Mouse (Mus musculus): ENCODE data around the gene Eif2ak4. TPM values are rescaled to one million over a fixed set of nuclear protein-coding genes. Genes with fewer than 3 reads are reported as not detected.
A peak's percentile ranks its signal among the peaks of the same experiment; 100 is the strongest.

The Eif2ak4 gene
- polyA plus RNA-seq, 1 experiment from 2014 or later, result 14.7 TPM

DNA sequence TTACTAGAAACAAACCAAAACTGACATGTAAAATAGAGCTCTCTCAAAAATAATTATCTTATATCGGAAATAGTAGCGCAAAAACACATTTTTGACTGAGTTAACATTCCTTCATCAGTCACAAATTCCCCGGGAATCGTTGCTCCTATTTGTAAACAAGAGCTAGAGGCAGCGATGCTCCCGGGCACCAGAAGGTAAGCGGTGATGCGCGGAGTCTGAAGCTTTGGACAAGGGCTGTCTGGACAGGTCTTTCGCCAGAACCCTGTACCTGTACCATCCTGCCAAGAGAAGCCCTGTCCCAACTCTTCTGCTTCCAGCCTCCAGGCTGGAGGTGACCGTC is 15.9 kb upstream of the Eif2ak4 start:
- Histone ChIP-seq H3K27ac (ENCODE audit: low read depth, low read length) (no peak overlapping the region), H3K9me3 (ENCODE audit: control insufficient read depth, low read length) (no peaks in the 10 kb centered on the region), H3K9ac (ENCODE audit: low read depth, low read length) (peak overlapping the region; percentile 58; the same call in 1 of the 2 replicates), H3K4me2 (replicated peaks; ENCODE audit: low read depth, low read length) (peak overlapping the region; percentile 96), H3K4me3 (ENCODE audit: low read length) (peak overlapping the region; percentile 54), H3K27me3 (ENCODE audit: control insufficient read depth, insufficient read depth, low read length) (peaks cover 15% of the 10 kb centered on the region), H3K36me3 (ENCODE audit: control insufficient read depth, insufficient read depth, low read length) (no peaks in the 10 kb centered on the region), H3K4me1 (ENCODE audit: control insufficient read depth, insufficient read depth, low read length) (peaks cover 12% of the 10 kb centered on the region; the same call in 1 of the 2 replicates)
- no peak for ATAC-seq (ENCODE audit: low FRiP score, low TSS enrichment)
- 7% methylated on average over 11 of the region's 11 CpGs for WGBS

DNA sequence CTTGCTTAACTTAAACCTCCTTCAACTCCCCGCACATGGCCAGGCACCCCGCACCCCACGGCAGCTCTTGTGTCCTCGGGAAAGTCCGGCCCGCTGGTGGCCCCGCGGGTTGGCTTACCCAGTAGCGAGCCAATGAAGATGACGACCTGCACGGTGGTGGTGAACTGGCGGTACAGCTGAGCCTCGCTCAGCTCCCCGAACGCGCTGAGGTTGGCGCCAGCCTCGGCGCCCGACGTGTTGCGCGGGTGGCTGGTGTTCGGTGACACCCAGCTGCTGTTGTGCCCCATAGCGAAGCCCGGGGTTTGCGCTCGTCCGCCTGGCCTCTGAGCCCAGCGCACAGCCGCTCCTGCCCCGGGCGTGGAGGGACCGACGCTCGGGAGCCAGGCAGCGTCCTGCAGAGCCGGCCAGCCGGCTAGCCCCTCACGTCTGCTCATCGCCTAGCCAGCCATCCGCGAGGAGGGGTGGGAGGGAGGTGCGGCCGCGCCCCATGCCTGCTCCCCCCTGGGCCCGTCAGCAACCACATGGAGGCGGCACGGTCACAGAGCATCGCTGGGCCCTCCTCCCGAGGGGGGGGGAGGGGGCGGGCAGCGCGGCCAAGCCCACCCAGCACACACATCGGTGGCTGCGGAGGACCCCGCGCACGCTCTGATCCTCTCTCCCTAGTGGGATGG is 15.4 kb upstream of the Eif2ak4 start, which contains the start of gene Gpr176:
Gpr176 (minus strand) TSS at position 519 of the 671 bp plus-strand sequence.
- H3K4me1 ChIP-seq (ENCODE audit: control insufficient read depth, insufficient read depth, low read length), result peaks cover 12% of the 10 kb centered on the region; the same call in 1 of the 2 replicates
- H3K27ac ChIP-seq (ENCODE audit: low read depth, low read length), result no peak within 1 kb of the TSS

DNA sequence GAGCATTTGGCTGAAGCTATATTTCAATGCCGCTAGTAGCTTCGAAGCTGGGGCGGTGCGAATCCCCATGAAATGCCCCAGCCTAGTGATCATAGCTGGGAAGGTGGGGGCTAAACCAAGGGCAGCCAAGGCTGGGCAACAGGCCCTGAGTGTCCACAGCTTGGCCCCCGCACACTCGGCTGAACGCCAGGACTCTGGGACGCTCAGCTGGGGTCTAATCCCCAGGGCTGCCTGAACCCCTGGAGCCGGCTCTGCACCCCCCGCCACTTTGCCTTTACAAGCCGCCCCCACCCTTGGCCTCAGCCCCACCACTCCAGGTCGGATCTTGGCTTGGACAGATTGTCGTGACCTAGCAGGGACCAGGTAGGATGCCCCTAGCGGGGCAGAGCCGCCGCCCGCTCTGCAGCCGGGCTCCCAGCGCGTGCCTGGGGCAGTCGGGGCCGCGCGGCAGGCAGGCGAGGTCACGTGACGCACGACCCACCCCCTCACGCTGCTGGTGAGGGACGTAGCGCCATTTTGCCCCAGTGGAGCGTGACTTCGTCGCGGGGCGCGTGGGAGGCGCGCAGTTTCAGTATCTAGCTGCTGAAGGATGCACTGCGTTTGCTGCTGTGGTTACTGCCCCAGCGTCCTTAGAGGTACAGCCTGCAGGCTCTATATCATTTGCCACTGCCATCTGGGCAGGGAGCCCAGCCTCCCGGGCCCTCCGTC is 14.7 kb upstream of the Eif2ak4 start:
- H3K27ac ChIP-seq (ENCODE audit: low read depth, low read length), result no peak overlapping the region
- peaks cover 12% of the 10 kb centered on the region; the same call in 1 of the 2 replicates for H3K4me1 ChIP-seq (ENCODE audit: control insufficient read depth, insufficient read depth, low read length)
- no peaks in the 10 kb centered on the region for H3K9me3 ChIP-seq (ENCODE audit: control insufficient read depth, low read length)
- peak overlapping the region; percentile 96 for H3K4me2 ChIP-seq (replicated peaks; ENCODE audit: low read depth, low read length)
- peak overlapping the region; percentile 58 for H3K9ac ChIP-seq (ENCODE audit: low read depth, low read length)
- peak overlapping the region; percentile 54 for H3K4me3 ChIP-seq (ENCODE audit: low read length)
- 3% methylated on average over 42 of the region's 43 CpGs for WGBS
- H3K36me3 ChIP-seq (ENCODE audit: control insufficient read depth, insufficient read depth, low read length), result no peaks in the 10 kb centered on the region
- ATAC-seq (ENCODE audit: low FRiP score, low TSS enrichment), result peak; percentile 93
- peaks cover 16% of the 10 kb centered on the region for H3K27me3 ChIP-seq (ENCODE audit: control insufficient read depth, insufficient read depth, low read length)

More for the DNA sequence above, 15.4 kb upstream of the Eif2ak4 start, which contains the start of gene Gpr176:
- Histone ChIP-seq H3K36me3 (ENCODE audit: control insufficient read depth, insufficient read depth, low read length) (no peaks in the 10 kb centered on the region), H3K4me3 (ENCODE audit: low read length) (peak within 1 kb of the TSS; percentile 54), H3K9me3 (ENCODE audit: control insufficient read depth, low read length) (no peaks in the 10 kb centered on the region), H3K27me3 (ENCODE audit: control insufficient read depth, insufficient read depth, low read length) (peaks cover 15% of the 10 kb centered on the region), H3K4me2 (replicated peaks; ENCODE audit: low read depth, low read length) (peak within 1 kb of the TSS; percentile 96), H3K9ac (ENCODE audit: low read depth, low read length) (peak within 1 kb of the TSS; percentile 58)
- ATAC-seq (ENCODE audit: low FRiP score, low TSS enrichment), result peak; percentile 76
- under 1% methylated on average over 54 of the region's 59 CpGs for WGBS

DNA sequence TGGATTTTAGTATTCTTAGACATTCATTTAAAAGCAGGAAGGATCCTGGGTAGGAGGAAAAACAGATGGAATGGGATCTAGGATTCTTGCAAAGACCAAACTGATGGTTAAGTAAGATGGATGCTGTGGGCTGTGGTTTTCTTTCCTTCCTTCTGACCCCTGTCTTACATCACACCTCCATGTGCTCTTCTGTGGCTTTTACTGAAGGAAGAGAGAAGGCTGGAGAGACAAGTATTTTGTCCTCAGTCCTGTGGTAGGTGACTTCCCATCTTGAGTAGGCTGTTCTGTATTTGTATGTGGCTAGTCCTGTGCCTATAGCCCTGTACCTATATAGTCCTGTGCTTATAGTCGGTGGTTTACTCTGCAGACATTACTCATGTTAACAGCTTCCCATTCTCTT is 12.9 kb upstream of the Eif2ak4 start:
- H3K36me3 ChIP-seq (ENCODE audit: control insufficient read depth, insufficient read depth, low read length), result no peaks in the 10 kb centered on the region
- H3K4me2 ChIP-seq (replicated peaks; ENCODE audit: low read depth, low read length), result no peak overlapping the region
- H3K4me1 ChIP-seq (ENCODE audit: control insufficient read depth, insufficient read depth, low read length), result peaks cover 12% of the 10 kb centered on the region; the same call in 1 of the 2 replicates
- no peak overlapping the region for H3K27ac ChIP-seq (ENCODE audit: low read depth, low read length)
- 74% methylated on average over 1 of the region's 1 CpGs for WGBS
- H3K27me3 ChIP-seq (ENCODE audit: control insufficient read depth, insufficient read depth, low read length), result peaks cover 18% of the 10 kb centered on the region
- no peak overlapping the region for H3K4me3 ChIP-seq (ENCODE audit: low read length)
- ATAC-seq (ENCODE audit: low FRiP score, low TSS enrichment), result no peak
- no peak overlapping the region for H3K9ac ChIP-seq (ENCODE audit: low read depth, low read length)
- H3K9me3 ChIP-seq (ENCODE audit: control insufficient read depth, low read length), result no peaks in the 10 kb centered on the region

DNA sequence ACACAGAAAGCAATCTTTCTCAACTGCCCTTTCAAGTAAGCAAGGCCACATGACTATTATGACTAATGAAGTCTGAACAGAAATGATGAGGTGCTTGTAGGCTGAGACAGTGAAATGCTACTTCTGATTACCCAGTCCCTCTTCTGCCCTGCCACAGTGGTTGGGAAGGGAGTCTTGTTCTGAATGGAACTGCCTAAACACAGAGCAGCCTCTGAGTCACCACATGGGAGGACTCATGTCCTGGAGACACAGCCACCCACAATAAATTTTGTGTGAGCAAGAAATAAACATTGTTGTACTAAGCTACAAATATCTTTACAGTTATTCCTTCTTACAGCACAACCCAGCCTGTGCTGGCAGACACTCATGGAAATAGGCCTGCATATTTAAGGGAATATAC is 12.5 kb upstream of the Eif2ak4 start:
- Histone ChIP-seq H3K27me3 (ENCODE audit: control insufficient read depth, insufficient read depth, low read length) (peaks cover 18% of the 10 kb centered on the region), H3K9me3 (ENCODE audit: control insufficient read depth, low read length) (no peaks in the 10 kb centered on the region), H3K27ac (ENCODE audit: low read depth, low read length) (no peak overlapping the region), H3K36me3 (ENCODE audit: control insufficient read depth, insufficient read depth, low read length) (no peaks in the 10 kb centered on the region), H3K4me1 (ENCODE audit: control insufficient read depth, insufficient read depth, low read length) (peaks cover 12% of the 10 kb centered on the region; the same call in 1 of the 2 replicates), H3K4me2 (replicated peaks; ENCODE audit: low read depth, low read length) (no peak overlapping the region), H3K4me3 (ENCODE audit: low read length) (no peak overlapping the region), H3K9ac (ENCODE audit: low read depth, low read length) (no peak overlapping the region)
- ATAC-seq (ENCODE audit: low FRiP score, low TSS enrichment), result no peak

DNA sequence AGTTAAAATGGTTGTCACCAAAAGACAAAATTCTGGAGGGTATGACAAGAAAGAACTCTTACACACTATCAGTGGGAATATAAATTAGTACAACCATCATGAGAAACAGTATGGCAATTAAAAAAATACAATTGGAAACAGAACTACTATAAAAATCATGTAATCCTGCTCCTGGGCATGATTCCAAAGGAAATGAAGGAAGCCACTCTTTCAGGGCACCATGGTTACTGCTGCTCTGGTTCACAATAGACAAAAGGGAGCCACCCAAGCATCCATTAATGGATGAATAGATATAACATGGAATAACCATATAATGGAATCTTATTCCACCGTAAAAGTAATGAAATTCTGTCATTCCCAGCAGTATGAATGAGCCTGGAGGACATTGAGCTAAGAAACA is 8.7 kb upstream of the Eif2ak4 start:
- no peak overlapping the region for H3K9ac ChIP-seq (ENCODE audit: low read depth, low read length)
- no peaks in the 10 kb centered on the region for H3K36me3 ChIP-seq (ENCODE audit: control insufficient read depth, insufficient read depth, low read length)
- 65% methylated on average over 1 of the region's 1 CpGs for WGBS
- no peak overlapping the region for H3K4me2 ChIP-seq (replicated peaks; ENCODE audit: low read depth, low read length)
- H3K27ac ChIP-seq (ENCODE audit: low read depth, low read length), result no peak overlapping the region
- H3K27me3 ChIP-seq (ENCODE audit: control insufficient read depth, insufficient read depth, low read length), result peaks cover 2% of the 10 kb centered on the region; the same call in 1 of the 2 replicates
- ATAC-seq (ENCODE audit: low FRiP score, low TSS enrichment), result no peak
- H3K4me1 ChIP-seq (ENCODE audit: control insufficient read depth, insufficient read depth, low read length), result no peaks in the 10 kb centered on the region
- H3K9me3 ChIP-seq (ENCODE audit: control insufficient read depth, low read length), result no peaks in the 10 kb centered on the region
- no peak overlapping the region for H3K4me3 ChIP-seq (ENCODE audit: low read length)

DNA sequence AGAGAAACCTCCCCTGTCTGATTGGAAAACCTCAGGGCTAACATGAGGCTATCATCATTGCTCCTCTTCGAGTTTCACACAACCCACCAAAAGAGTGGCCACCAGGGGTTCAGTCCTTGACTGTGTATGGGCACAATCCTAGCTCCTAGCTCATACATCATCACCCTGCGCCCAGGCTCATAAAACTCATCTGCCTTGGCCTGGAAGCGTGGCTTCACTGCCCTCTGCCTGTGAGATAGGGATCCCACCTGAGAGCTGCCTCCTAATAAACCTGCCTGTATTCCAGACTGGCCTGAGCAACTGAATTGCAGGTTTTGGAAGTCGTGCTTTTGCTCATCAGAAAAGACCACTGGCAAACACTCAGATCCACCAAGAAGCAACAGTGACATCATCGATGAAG is 5.0 kb upstream of the Eif2ak4 start:
- 0 out of 2 replicates have a peak, but pooled peaks cover 6% of the 10 kb centered on the region for H3K4me1 ChIP-seq (ENCODE audit: control insufficient read depth, insufficient read depth, low read length)
- no peak overlapping the region for H3K4me2 ChIP-seq (replicated peaks; ENCODE audit: low read depth, low read length)
- WGBS, result 75% methylated on average over 5 of the region's 5 CpGs
- H3K9me3 ChIP-seq (ENCODE audit: control insufficient read depth, low read length), result no peaks in the 10 kb centered on the region
- H3K4me3 ChIP-seq (ENCODE audit: low read length), result no peak overlapping the region
- H3K27me3 ChIP-seq (ENCODE audit: control insufficient read depth, insufficient read depth, low read length), result peaks cover 2% of the 10 kb centered on the region; the same call in 1 of the 2 replicates
- H3K36me3 ChIP-seq (ENCODE audit: control insufficient read depth, insufficient read depth, low read length), result no peaks in the 10 kb centered on the region
- no peak overlapping the region for H3K9ac ChIP-seq (ENCODE audit: low read depth, low read length)
- no peak overlapping the region for H3K27ac ChIP-seq (ENCODE audit: low read depth, low read length)
- ATAC-seq (ENCODE audit: low FRiP score, low TSS enrichment), result no peak

DNA sequence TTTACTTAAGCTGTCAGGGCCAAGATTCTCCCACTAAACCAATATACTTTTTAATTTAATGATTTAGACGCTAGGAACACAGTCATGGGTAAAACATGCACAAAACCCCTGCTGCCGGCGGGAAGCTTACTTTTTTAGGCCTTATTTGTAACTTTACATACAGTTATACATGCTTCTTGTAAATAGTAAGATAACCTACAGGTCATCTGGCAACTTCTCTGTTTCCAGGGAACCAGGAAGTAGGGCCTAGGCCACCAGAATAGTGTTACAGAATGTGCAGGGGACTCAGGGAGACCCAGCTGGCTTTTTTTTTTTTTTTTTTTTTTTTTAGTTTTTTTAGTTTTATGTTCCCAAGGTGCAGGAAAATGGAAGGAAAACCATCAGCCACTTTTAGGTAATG is 1.2 kb downstream of the Eif2ak4 start:
- H3K4me2 ChIP-seq (replicated peaks; ENCODE audit: low read depth, low read length), result peak overlapping the region; percentile 63
- H3K4me3 ChIP-seq (ENCODE audit: low read length), result peak overlapping the region; percentile 57
- no peak for ATAC-seq (ENCODE audit: low FRiP score, low TSS enrichment)
- H3K4me1 ChIP-seq (ENCODE audit: control insufficient read depth, insufficient read depth, low read length), result peaks cover 14% of the 10 kb centered on the region; the same call in 1 of the 2 replicates
- H3K27me3 ChIP-seq (ENCODE audit: control insufficient read depth, insufficient read depth, low read length), result no peaks in the 10 kb centered on the region
- H3K9me3 ChIP-seq (ENCODE audit: control insufficient read depth, low read length), result no peaks in the 10 kb centered on the region
- peak overlapping the region; percentile 64; the same call in 1 of the 2 replicates for H3K9ac ChIP-seq (ENCODE audit: low read depth, low read length)
- no peak overlapping the region for H3K27ac ChIP-seq (ENCODE audit: low read depth, low read length)
- 55% methylated on average over 3 of the region's 3 CpGs for WGBS
- no peaks in the 10 kb centered on the region for H3K36me3 ChIP-seq (ENCODE audit: control insufficient read depth, insufficient read depth, low read length)

DNA sequence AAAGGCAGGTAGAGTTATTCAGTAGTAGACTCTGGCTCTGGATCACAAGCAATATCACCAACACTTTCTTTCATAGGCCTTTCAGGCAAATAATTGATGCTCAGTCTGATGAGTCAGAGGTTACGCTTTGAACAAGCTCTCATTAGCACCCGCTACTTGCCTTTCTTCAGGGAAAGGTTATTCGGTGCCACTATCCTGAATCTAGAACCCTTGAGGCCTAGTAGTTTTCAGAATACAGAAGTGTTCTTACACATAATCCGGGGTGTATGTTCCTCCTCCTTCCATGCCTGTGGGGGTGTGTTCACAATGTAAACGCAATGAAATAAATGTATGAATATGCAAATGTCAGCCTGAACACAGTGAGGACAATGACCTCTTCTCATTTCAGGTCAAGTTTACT is 1.7 kb downstream of the Eif2ak4 start:
- no peak overlapping the region for H3K27ac ChIP-seq (ENCODE audit: low read depth, low read length)
- no peak overlapping the region for H3K9ac ChIP-seq (ENCODE audit: low read depth, low read length)
- H3K4me1 ChIP-seq (ENCODE audit: control insufficient read depth, insufficient read depth, low read length), result peaks cover 14% of the 10 kb centered on the region; the same call in 1 of the 2 replicates
- H3K4me2 ChIP-seq (replicated peaks; ENCODE audit: low read depth, low read length), result 0 out of 2 replicates have a peak overlapping the region, but pooled peaks have one; percentile 63
- H3K4me3 ChIP-seq (ENCODE audit: low read length), result no peak overlapping the region
- WGBS, result 85% methylated on average over 5 of the region's 5 CpGs
- no peaks in the 10 kb centered on the region for H3K27me3 ChIP-seq (ENCODE audit: control insufficient read depth, insufficient read depth, low read length)
- no peaks in the 10 kb centered on the region for H3K36me3 ChIP-seq (ENCODE audit: control insufficient read depth, insufficient read depth, low read length)
- no peak for ATAC-seq (ENCODE audit: low FRiP score, low TSS enrichment)
- H3K9me3 ChIP-seq (ENCODE audit: control insufficient read depth, low read length), result no peaks in the 10 kb centered on the region
